Mouse (Mus musculus): ENCODE data around the gene Raf1.

Gene Raf1

DNA sequence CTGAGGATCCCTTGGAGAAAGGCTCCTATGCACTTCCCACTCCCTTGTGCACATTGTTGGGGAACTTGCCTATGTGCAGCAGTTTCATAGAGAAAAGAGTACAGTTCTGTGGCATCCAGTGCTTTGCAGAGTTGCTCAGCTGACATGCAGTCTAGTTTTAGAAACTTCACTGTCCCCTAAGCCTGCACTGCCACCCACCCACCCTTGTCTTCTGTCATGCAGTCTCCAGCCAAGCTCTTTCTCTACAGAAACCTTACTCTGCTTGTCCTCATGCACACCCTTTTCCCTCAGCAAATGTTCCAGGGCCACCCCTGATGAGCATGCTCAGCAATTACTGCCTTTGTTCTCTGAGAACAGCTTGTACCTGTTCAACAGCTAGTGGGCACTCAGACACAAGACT, 62.6 kb downstream of the Raf1 start:
- DNase-seq (ENCODE audit: low read depth, low spot score) = no peak

- DNase-seq (ENCODE audit: low read depth, low spot score) = no peak
Observed at GRCm38 (mm10) chr6:115610301-115610700, 66.1 kb downstream of the Raf1 start.

- DNase-seq (ENCODE audit: low read depth, low spot score) = peak; percentile 62
Observed at GRCm38 (mm10) chr6:115609121-115609520, 67.3 kb downstream of the Raf1 start.

DNA sequence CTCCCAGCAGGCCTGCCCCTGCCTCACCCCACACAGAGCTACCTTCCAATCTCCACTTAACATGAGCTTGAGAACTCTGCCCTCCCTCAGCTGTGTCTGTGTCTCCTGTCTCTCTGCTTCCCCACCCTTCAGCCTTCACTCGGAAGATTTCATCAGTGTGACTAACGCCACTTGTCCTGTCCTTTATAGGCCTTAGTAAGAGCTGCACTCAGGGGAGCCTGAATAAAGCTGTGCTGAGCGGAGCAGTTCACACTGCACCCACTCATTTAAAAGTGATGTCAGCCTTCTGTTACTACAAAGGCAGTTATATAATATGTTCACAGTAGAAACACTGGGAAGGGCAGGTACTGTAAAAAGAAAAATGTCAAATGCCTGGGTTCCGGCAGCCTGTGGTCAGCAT, 69.0 kb downstream of the Raf1 start:
- no peak for DNase-seq (ENCODE audit: low read depth, low spot score)

DNA sequence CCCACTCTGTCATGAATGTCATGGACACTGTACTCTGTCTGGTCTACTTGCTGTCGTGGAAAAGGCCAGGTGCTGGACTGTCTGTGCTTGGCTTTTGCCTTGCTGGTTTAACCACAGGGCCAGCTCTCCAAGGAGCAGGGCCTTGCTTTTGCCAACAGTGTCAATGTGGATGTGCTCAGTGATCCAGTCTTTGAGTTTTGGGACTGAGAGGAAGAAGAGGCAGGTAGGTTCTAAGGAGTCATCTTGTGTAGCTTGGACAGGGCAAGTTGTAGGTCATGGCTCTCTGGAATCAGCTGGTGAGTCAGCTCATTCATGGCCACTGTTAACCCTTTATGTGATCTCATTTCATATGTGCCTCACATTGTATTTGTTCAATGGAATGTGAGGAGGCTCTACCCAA, 70.0 kb downstream of the Raf1 start:
- peak; percentile 35 for DNase-seq (ENCODE audit: low read depth, low spot score)

DNA sequence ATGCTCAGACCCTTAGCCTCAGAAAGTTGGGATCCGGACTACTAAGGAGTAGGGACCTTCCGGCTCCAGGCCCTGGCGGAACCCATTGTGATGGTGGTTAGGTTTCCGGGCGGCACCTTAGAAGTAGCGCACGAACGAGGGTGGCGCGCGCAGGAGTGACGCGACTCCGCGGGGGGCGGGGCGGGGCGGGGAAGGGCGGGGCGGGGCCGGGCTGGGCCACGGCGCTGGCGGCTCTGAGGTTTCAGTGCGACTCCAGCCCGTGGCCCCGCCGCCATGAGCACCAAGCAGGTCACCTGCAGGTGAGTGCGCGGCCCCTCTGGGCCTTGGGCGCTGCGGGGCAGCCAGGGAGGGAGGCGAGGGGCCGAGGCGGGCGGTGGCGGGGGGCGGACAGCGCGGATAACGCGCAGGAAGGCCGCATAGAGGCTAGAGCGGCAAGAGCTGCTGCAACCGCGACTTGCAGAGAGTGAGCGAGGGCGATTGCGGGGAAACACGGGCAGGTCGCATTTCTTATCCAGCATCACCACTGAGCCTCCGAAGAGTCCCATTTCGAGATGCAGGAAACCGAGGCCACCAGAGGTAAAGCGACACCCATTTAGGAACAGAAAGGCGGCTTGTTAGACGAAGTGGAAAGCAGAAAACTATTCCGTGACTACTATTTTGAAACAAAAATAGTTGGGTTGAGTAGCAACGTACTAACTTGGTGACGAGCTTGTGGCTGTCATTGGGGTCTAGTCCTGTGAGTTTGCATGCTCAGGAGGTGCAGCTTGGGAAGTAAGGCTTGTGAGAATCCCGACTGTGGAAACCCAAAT, 74.5 kb downstream of the Raf1 start, which contains the start of gene Mkrn2:
Gene Mkrn2, plus strand, starts transcription at position 188 of the 809 bp plus-strand sequence.
- DNase-seq (ENCODE audit: low read depth, low spot score) = peak; percentile 82

- no peak for DNase-seq (ENCODE audit: low read depth, low spot score)
Observed at GRCm38 (mm10) chr6:115601322-115601714, 75.1 kb downstream of the Raf1 start.

GRCm38 (mm10) chr6:115595667-115596066, 80.8 kb downstream of the Raf1 start:
- no peak for DNase-seq (ENCODE audit: low read depth, low spot score)

DNA sequence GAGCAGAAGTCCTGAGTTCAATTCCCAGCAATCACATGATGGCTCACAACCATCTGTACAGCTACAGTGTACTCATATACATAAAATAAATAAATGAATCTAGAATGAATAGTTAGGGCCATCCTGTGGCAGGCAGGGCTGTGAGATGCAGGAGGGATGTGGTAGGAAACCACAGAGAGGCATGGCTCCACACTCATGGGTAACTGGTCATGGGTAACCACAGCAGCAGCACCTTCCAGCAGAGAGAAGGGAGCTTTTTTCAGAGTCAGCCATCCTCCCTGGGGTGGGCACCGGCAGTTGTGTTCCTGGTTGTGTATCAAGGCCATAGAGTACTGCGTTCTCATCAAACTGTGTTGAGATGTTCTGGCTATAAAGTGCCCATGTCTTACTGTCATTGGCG, 82.0 kb downstream of the Raf1 start:
- DNase-seq (ENCODE audit: low read depth, low spot score) = no peak

- DNase-seq (ENCODE audit: low read depth, low spot score) = no peak
Observed at GRCm38 (mm10) chr6:115593252-115593651, 83.2 kb downstream of the Raf1 start.

DNA sequence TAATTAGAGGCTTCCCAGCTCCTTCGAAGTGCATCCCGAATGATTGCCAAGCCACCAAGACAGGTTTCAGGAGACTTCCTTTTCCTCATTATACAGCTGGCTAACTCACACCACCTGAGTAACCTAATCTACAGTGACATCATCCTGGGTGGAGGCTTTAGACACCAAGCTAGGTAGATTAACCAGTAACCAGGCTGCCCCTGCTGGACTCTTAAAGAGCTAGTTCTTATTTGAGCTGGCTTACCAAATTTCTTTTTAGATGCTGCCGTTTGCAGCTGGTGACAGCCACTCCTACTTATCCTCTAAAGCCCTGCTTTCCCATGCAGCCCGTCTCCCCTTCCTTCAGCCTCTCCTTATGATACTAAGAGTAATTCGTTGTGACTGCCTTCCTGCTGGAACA, 84.0 kb downstream of the Raf1 start, which contains the start of gene Mkrn2os:
Gene Mkrn2os, minus strand, starts transcription at position 119 of the 400 bp plus-strand sequence.
- no peak for DNase-seq (ENCODE audit: low read depth, low spot score)

- no peak for DNase-seq (ENCODE audit: low read depth, low spot score)
Observed at GRCm38 (mm10) chr6:115591692-115592359, 84.6 kb downstream of the Raf1 start.

DNA sequence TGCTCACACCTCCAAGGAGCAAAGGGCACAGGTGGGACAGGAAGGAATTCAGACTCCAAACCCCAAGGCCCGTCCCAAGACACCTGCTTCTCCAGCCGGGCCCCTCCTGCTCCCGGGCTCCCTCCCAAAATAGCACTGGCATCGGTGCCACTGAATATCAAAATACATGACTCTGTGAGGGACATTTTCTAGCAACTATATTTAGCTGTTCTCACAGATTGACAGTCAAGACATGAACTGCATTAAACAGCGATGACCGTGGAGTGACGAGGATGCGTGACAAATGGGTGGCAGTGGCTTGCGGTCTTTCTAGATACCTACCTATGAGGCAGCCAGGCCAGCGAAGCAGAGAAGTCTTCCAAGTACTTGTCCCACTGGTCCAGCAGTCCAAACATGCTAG, 90.1 kb downstream of the Raf1 start:
- no peak for DNase-seq (ENCODE audit: low read depth, low spot score)

GRCm38 (mm10) chr6:115584176-115584575, 92.3 kb downstream of the Raf1 start:
- DNase-seq (ENCODE audit: low read depth, low spot score) = no peak

GRCm38 (mm10) chr6:115583430-115584125, 92.9 kb downstream of the Raf1 start:
- DNase-seq (ENCODE audit: low read depth, low spot score) = no peak

DNA sequence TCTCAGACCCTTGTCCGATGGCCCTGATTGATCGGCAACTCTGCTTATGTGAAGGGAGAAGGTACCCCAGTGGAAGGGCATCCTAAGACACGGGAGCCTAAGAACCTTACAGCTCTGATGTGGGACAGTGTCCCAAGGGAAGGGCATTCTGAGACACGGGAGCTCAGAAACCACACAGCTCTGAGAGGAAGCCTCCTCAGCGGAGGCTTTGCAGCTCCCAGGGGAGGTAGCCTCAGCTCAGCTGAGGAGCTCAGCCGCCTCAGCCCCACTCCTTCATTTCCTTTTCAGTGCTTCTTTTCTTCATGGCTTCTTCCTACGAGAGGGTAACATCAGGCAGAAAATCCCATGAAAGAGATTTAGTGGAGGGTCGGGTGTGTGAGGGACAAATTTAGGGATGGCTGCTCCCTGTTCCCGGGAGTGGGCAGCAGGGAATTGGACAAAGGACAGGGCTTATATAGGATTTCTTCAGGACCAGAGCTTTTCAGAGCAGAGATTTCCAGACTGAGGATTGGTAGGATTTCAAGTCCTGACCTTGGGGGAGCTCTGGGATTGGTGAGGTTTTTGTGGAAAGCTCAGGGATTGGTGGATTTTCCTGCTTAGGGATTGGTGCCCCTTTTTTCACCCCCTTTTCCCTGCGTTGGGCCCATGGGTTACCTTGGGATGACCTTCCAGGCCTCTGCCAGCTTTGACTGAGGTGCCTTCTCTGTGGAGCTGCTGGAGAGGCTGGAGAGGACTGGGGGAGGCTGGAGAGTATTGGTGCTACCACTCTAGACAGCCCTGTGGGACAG, 93.9 kb downstream of the Raf1 start:
- no peak for DNase-seq (ENCODE audit: low read depth, low spot score)

GRCm38 (mm10) chr6:115580810-115581209, 95.6 kb downstream of the Raf1 start:
- DNase-seq (ENCODE audit: low read depth, low spot score) = no peak

- DNase-seq (ENCODE audit: low read depth, low spot score) = no peak
Observed at GRCm38 (mm10) chr6:115577941-115578340, 98.5 kb downstream of the Raf1 start.

DNA sequence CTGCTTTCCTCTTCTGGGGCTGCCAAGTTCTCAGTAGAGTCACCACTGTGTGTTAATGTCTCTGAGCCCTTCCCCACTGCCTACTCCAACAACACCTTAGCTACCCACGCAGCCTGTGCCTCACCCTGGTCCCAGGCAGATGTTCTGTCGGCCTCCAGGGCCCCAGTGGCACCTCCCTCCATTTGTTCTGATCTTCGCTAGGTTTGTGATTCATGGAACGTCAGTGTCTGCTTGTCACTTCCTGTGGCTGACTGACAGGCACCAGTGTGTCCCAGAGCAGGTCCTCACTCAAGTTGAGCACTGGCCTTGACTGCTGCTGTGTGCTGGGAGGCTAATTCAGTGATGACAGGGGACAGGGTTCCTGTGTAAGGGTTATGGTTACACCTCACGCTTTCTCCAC, 99.0 kb downstream of the Raf1 start:
- no peak for DNase-seq (ENCODE audit: low read depth, low spot score)

GRCm38 (mm10) chr6:115574171-115574570, 102.3 kb downstream of the Raf1 start:
- no peak for DNase-seq (ENCODE audit: low read depth, low spot score)

Measured in 3T3-L1 (cell line).